Mouse (Mus musculus): ENCODE measurements around the gene Vamp3. TPM values are rescaled to one million over a fixed set of nuclear protein-coding genes. Genes with fewer than 3 reads are reported as not detected.

Vamp3 gene
- polyA plus RNA-seq, 1 experiment from 2014 or later, result 127 TPM

Other genes with a start within 250 kb of the Vamp3 start
- gene Errfi1, start 204.0 kb downstream of the Vamp3 start, polyA plus RNA-seq (2015; fragmentation: Nextera tagmentation; extraction: Ambion mirVana), result 32.8 and 33.4 TPM in 2 replicates
- gene Park7, start 143.5 kb downstream of the Vamp3 start, polyA plus RNA-seq (2015; fragmentation: Nextera tagmentation; extraction: Ambion mirVana), result 404 and 421 TPM in 2 replicates
- gene Tnfrsf9, start 143.4 kb downstream of the Vamp3 start, polyA plus RNA-seq (2015; fragmentation: Nextera tagmentation; extraction: Ambion mirVana), result 0.26 and 0.40 TPM in 2 replicates
- gene Uts2, start 60.9 kb downstream of the Vamp3 start, polyA plus RNA-seq (2015; fragmentation: Nextera tagmentation; extraction: Ambion mirVana), result not detected in 2 replicates
- 7.6 and 7.8 TPM in 2 replicates for gene Per3, start 13.3 kb downstream of the Vamp3 start, polyA plus RNA-seq (2015; fragmentation: Nextera tagmentation; extraction: Ambion mirVana)
- not detected in 2 replicates for gene Gm13090, start 31.6 kb upstream of the Vamp3 start, polyA plus RNA-seq (2015; fragmentation: Nextera tagmentation; extraction: Ambion mirVana)

Data from kidney, embryonic 16.5 days (tissue).